9 mouse cellular contexts compared by ENCODE assay signal in the genomic region with DNA sequence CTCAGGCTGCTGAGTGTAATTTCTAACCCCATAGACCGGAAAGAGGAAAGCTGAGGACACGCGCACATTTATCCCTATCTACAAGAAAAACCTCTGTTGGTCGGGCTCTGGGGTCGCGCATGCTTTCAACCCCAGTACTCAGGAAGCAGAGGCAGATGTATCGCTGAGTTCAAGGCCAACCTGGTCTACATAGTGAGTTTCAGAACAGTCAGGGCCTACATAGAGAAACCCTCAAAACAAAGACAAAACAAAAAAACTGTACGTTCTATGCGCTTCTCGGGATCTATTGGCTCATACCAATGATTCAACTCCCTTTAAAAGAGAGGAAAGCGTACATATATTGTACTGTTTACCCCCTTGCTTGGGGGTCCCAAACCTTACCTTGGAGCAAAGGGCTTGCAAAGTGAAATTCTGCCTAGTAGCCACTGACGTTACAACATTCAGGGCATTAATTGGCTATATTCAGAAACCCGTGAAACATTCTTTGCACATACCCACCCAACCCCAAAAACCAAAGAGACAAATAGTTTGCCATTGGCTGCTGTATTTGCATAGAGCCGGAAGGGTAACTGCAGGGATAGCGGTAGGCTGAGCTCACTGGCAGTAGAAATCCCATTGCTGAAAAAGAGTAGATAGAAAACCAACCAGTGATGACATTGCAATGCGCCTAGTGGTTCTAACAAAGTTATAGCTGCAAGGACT. TPM values are rescaled to one million over a fixed set of nuclear protein-coding genes. Genes with fewer than 3 reads are reported as not detected.
DNase-seq lines count a peak whose midpoint lies in the region; ATAC-seq lines count a peak whose summit lies in the region.
"Had no signal": no experiment of that assay in that cellular context is flagged by ENCODE, and none has a peak within 500 bp of the region (broad histone marks: within the 10 kb centered on the region; RNA-seq: fewer than 3 reads in every experiment).

No protein-coding gene starts in this region.

- H3K27ac ChIP-seq in heart, embryonic 14.5 days (replicated peaks in 1 of 2; ENCODE audit: control insufficient read depth in 1 of 2, insufficient read depth in 1 of 2, low read depth in 2 of 2, low read length in 2 of 2): peak overlapping the region; percentile 73 to 79
- peak overlapping the region; percentile 90 for H3K27ac ChIP-seq in hindbrain, embryonic 10.5 days
- H3K27ac ChIP-seq in midbrain, embryonic 13.5 days: peak overlapping the region; percentile 88

- no peak for ATAC-seq in heart, embryonic 14.5 days (ENCODE audit: insufficient number of reproducible peaks, insufficient read depth, low FRiP score, low read depth)
- ATAC-seq in midbrain, embryonic 13.5 days: no peak

- WGBS in heart, embryonic 14.5 days: 42% methylated on average over 16 of the region's 16 CpGs
- 48% methylated on average over 16 of the region's 16 CpGs for WGBS in hindbrain, embryonic 10.5 days
- whole genome bisulfite sequencing in midbrain, embryonic 13.5 days: 44% methylated on average over 16 of the region's 16 CpGs

- H3K27me3 ChIP-seq in heart, embryonic 14.5 days (ENCODE audit: control insufficient read depth, insufficient read depth, low read length): no peaks in the 10 kb centered on the region
- H3K27me3 ChIP-seq in hindbrain, embryonic 10.5 days (ENCODE audit: insufficient read depth, poor library complexity, severe bottlenecking): no peaks in the 10 kb centered on the region
- H3K27me3 ChIP-seq in midbrain, embryonic 13.5 days: no peaks in the 10 kb centered on the region

- peak overlapping the region; percentile 73 for H3K4me2 ChIP-seq in heart, embryonic 14.5 days (ENCODE audit: low read length)
- peak overlapping the region; percentile 53 for H3K4me2 ChIP-seq in midbrain, embryonic 13.5 days (replicated peaks)

- H3K4me1 ChIP-seq in heart, embryonic 14.5 days (ENCODE audit: control insufficient read depth in 2 of 2, insufficient read depth in 2 of 2, low read length in 2 of 2): peaks cover 0 to 4% of the 10 kb centered on the region in 2 experiments; a peak in 2 of 4 replicates
- peaks cover 19% of the 10 kb centered on the region for H3K4me1 ChIP-seq in hindbrain, embryonic 10.5 days (replicated peaks)
- peaks cover 21% of the 10 kb centered on the region for H3K4me1 ChIP-seq in midbrain, embryonic 13.5 days (replicated peaks)

- H3K9ac ChIP-seq in heart, embryonic 14.5 days (ENCODE audit: low read length): peak overlapping the region; percentile 65
- H3K9ac ChIP-seq in midbrain, embryonic 13.5 days (replicated peaks): peak overlapping the region; percentile 46; the same call in 1 of the 2 replicates

- H3K36me3 ChIP-seq in heart, embryonic 14.5 days (ENCODE audit: control insufficient read depth, insufficient read depth, low read length): peaks cover 26% of the 10 kb centered on the region
- H3K36me3 ChIP-seq in hindbrain, embryonic 10.5 days: peaks cover 31% of the 10 kb centered on the region
- H3K36me3 ChIP-seq in midbrain, embryonic 13.5 days: peaks cover 22% of the 10 kb centered on the region

- peak overlapping the region; percentile 43 to 73 for H3K4me3 ChIP-seq in heart, embryonic 14.5 days (ENCODE audit: control insufficient read depth in 1 of 2, insufficient read depth in 1 of 2, low read depth in 1 of 2, low read length in 2 of 2)
- peak overlapping the region; percentile 63 for H3K4me3 ChIP-seq in hindbrain, embryonic 10.5 days
- H3K4me3 ChIP-seq in midbrain, embryonic 13.5 days (replicated peaks): peak overlapping the region; percentile 69

- DNase-seq in heart, postnatal 4 days: no peak
- peak; percentile 39 for DNase-seq in MEL-GATA-1-ER (ENCODE audit: extremely low read depth, low read depth)
- DNase-seq in hindbrain, embryonic 10.5 days (ENCODE audit: low spot score): no peak
- no peak for DNase-seq in adipocyte (ENCODE audit: low spot score)
- no peak for DNase-seq in layer of hippocampus, adult 9-11 months
- no peak for DNase-seq in adrenal gland, adult (ENCODE audit: inconsistent age in 2 of 2, low spot score in 1 of 2)

- no peaks in the 10 kb centered on the region for H3K9me3 ChIP-seq in heart, embryonic 14.5 days (ENCODE audit: control insufficient read depth, low read length)
- H3K9me3 ChIP-seq in hindbrain, embryonic 10.5 days: no peaks in the 10 kb centered on the region
- H3K9me3 ChIP-seq in midbrain, embryonic 13.5 days: no peaks in the 10 kb centered on the region

RNA-seq across cellular contexts. Expression of a gene that starts 0.7 kb away (rescaled TPM):
- 42.4 and 43.4 TPM in 2 replicates for polyA plus RNA-seq in heart, embryonic 14.5 days (2014; fragmentation: Nextera tagmentation; extraction: Ambion mirVana)
- total RNA-seq in heart, postnatal 4 days (2021): 10 to 100 TPM; 24.7 to 27.8 TPM
- polyA plus RNA-seq in hindbrain, embryonic 10.5 days (2016; fragmentation: Nextera tagmentation; extraction: Ambion mirVana): 66.0 and 92.2 TPM in 2 replicates
- polyA plus RNA-seq in midbrain, embryonic 13.5 days (2015; fragmentation: Nextera tagmentation; extraction: Ambion mirVana): 104 and 110 TPM in 2 replicates

RNA-seq across cellular contexts. Expression of a gene that starts 1.5 kb away (rescaled TPM):
- polyA plus RNA-seq in heart, embryonic 14.5 days (2014; fragmentation: Nextera tagmentation; extraction: Ambion mirVana): not detected in 2 replicates
- total RNA-seq in heart, postnatal 4 days (2021): not detected
- 0.20 TPM in 1 of 2 replicates, not detected in the other for polyA plus RNA-seq in hindbrain, embryonic 10.5 days (2016; fragmentation: Nextera tagmentation; extraction: Ambion mirVana)
- 0.36 TPM in 1 of 2 replicates, not detected in the other for polyA plus RNA-seq in midbrain, embryonic 13.5 days (2015; fragmentation: Nextera tagmentation; extraction: Ambion mirVana)
- total RNA-seq: left cerebral cortex, postnatal 14 days had no signal

RNA-seq across cellular contexts. Expression of a gene that starts 1.6 kb away (rescaled TPM):
- 0.53 and 1.3 TPM in 2 replicates for polyA plus RNA-seq in heart, embryonic 14.5 days (2014; fragmentation: Nextera tagmentation; extraction: Ambion mirVana)
- total RNA-seq in heart, postnatal 4 days (2021): not detected
- polyA plus RNA-seq in hindbrain, embryonic 10.5 days (2016; fragmentation: Nextera tagmentation; extraction: Ambion mirVana): 1.2 and 2.2 TPM in 2 replicates
- 3.6 and 5.1 TPM in 2 replicates for polyA plus RNA-seq in midbrain, embryonic 13.5 days (2015; fragmentation: Nextera tagmentation; extraction: Ambion mirVana)

RNA-seq across cellular contexts. Expression of a gene that starts 12.8 kb away (rescaled TPM):
- polyA plus RNA-seq in heart, embryonic 14.5 days (2014; fragmentation: Nextera tagmentation; extraction: Ambion mirVana): 26.7 and 31.2 TPM in 2 replicates
- total RNA-seq in heart, postnatal 4 days (2021): 10 to 100 TPM; 57.0 to 59.0 TPM
- polyA plus RNA-seq in hindbrain, embryonic 10.5 days (2016; fragmentation: Nextera tagmentation; extraction: Ambion mirVana): 81.2 and 97.4 TPM in 2 replicates
- polyA plus RNA-seq in midbrain, embryonic 13.5 days (2015; fragmentation: Nextera tagmentation; extraction: Ambion mirVana): 87.0 and 101 TPM in 2 replicates

RNA-seq across cellular contexts. Expression of a gene that starts 16.2 kb away (rescaled TPM):
- 3.3 and 3.7 TPM in 2 replicates for polyA plus RNA-seq in heart, embryonic 14.5 days (2014; fragmentation: Nextera tagmentation; extraction: Ambion mirVana)
- 10 to 100 TPM; 14.6 to 18.0 TPM for total RNA-seq in heart, postnatal 4 days (2021)
- polyA plus RNA-seq in hindbrain, embryonic 10.5 days (2016; fragmentation: Nextera tagmentation; extraction: Ambion mirVana): 3.6 and 4.3 TPM in 2 replicates
- polyA plus RNA-seq in midbrain, embryonic 13.5 days (2015; fragmentation: Nextera tagmentation; extraction: Ambion mirVana): 4.3 TPM in 2 replicates
